Mouse (Mus musculus) C2C12 (cell line): Measurements from ENCODE around the gene Gm20388. TPM values are rescaled to one million over a fixed set of nuclear protein-coding genes. Genes with fewer than 3 reads are reported as not detected.
A peak's percentile ranks its signal among the peaks of the same experiment; 100 is the strongest.

Experiments used
- H3K27me3 ChIP-seq: one replicate; pipeline ENCODE4 v1.6.1; 2011; ENCODE audit not compliant: control insufficient read depth, insufficient read depth, insufficient read length
- H3K36me3 ChIP-seq: one replicate; pipeline ENCODE4 v1.6.1; 2011; ENCODE audit not compliant: control insufficient read depth, insufficient read depth
- H3K4me3 ChIP-seq: one replicate; pipeline ENCODE4 v1.5.1; 2011; ENCODE audit warnings: mild to moderate bottlenecking, control low read depth; ENCODE audit not compliant: poor library complexity, insufficient read depth, severe bottlenecking
- H3K79me2 ChIP-seq: one replicate; pipeline ENCODE4 v1.6.1; 2011; ENCODE audit not compliant: control insufficient read depth, insufficient read depth
- H3K79me3 ChIP-seq: one replicate; pipeline ENCODE4 v1.6.1; 2011; ENCODE audit warnings: low read depth, control low read depth
- H3ac ChIP-seq: one replicate; pipeline ENCODE3; 2011; ENCODE audit warnings: low read depth; ENCODE audit not compliant: control insufficient read depth, insufficient read length
- CEBPB ChIP-seq: IDR thresholded peaks from one replicate; pipeline ENCODE4 v1.6.1; 2011; ENCODE audit warnings: low read depth, mild to moderate bottlenecking, control low read depth, moderate library complexity
- CTCF ChIP-seq: IDR thresholded peaks from one replicate; pipeline ENCODE4 v1.5.1; 2011; ENCODE audit not compliant: control insufficient read depth, insufficient read depth, insufficient read length
- FOSL1 ChIP-seq: IDR thresholded peaks from one replicate; pipeline ENCODE4 v1.8.0; 2011; ENCODE audit warnings: mild to moderate bottlenecking, low read length; ENCODE audit not compliant: poor library complexity, insufficient read depth, severe bottlenecking
- MAX ChIP-seq: IDR thresholded peaks from one replicate; pipeline ENCODE4 v1.6.1; 2011; ENCODE audit warnings: mild to moderate bottlenecking, control low read depth
- MYOD1 ChIP-seq: IDR thresholded peaks from one replicate; pipeline ENCODE4 v1.6.1; 2011; ENCODE audit warnings: low read depth; ENCODE audit not compliant: control insufficient read depth, insufficient read length
- MYOG ChIP-seq: IDR thresholded peaks from one replicate; pipeline ENCODE4 v1.6.1; 2011; ENCODE audit not compliant: control insufficient read depth, insufficient read length; ENCODE audit errors: extremely low read depth
- USF1 ChIP-seq: IDR thresholded peaks from one replicate; pipeline ENCODE4 v1.6.1; 2011; ENCODE audit warnings: low read depth, mild to moderate bottlenecking, control low read depth, moderate library complexity
- polyA plus RNA-seq: library from polyadenylated mRNA; unstranded; fragments of >200 nt; fragmentation: generic; extraction: Trizol; gene quantifications from one replicate; pipeline ENCODE4 v1.2.1, GENCODE M21; 2012; ENCODE audit warnings: missing spikeins

The Gm20388 gene
- polyA plus RNA-seq, 1 experiment = 15.0 TPM

GRCm38 (mm10) chr8:120114315-120114841 is 203.7 kb downstream of the Gm20388 start:
- peak overlapping the region; percentile 29 for H3K4me3 ChIP-seq
- no peak for TF ChIP-seq MYOG
- peak; percentile 82 for TF ChIP-seq MYOD1
- no peak for TF ChIP-seq FOSL1
- no peak for TF ChIP-seq USF1
- no peak for TF ChIP-seq MAX
- no peak for TF ChIP-seq CEBPB
- no peak for TF ChIP-seq CTCF
- peak overlapping the region; percentile 88 for H3ac ChIP-seq
- no peaks in the 10 kb centered on the region for H3K27me3 ChIP-seq
- no peaks in the 10 kb centered on the region for H3K79me3 ChIP-seq
- no peaks in the 10 kb centered on the region for H3K79me2 ChIP-seq
- H3K36me3 ChIP-seq = no peaks in the 10 kb centered on the region

- Histone ChIP-seq H3K27me3 (no peaks in the 10 kb centered on the region), H3ac (no peak overlapping the region), H3K79me3 (no peaks in the 10 kb centered on the region), H3K4me3 (no peak overlapping the region), H3K79me2 (no peaks in the 10 kb centered on the region), H3K36me3 (no peaks in the 10 kb centered on the region)
- no peak for TF ChIP-seq FOSL1
- no peak for TF ChIP-seq CTCF
- TF ChIP-seq CEBPB = no peak
- TF ChIP-seq USF1 = no peak
- TF ChIP-seq MYOD1 = no peak
- no peak for TF ChIP-seq MAX
- TF ChIP-seq MYOG = no peak
These were observed 206.0 kb downstream of the Gm20388 start for GRCm38 (mm10) chr8:120116600-120116999.

- H3K36me3 ChIP-seq = no peaks in the 10 kb centered on the region
- no peaks in the 10 kb centered on the region for H3K27me3 ChIP-seq
- TF ChIP-seq MYOG (no peak), FOSL1 (no peak), CTCF (no peak), MAX (no peak), CEBPB (no peak), MYOD1 (no peak), USF1 (no peak)
- H3K79me3 ChIP-seq = no peaks in the 10 kb centered on the region
- H3K4me3 ChIP-seq = no peak overlapping the region
- no peaks in the 10 kb centered on the region for H3K79me2 ChIP-seq
- H3ac ChIP-seq = no peak overlapping the region
These were observed 207.5 kb downstream of the Gm20388 start for GRCm38 (mm10) chr8:120118162-120118561.

- Histone ChIP-seq H3K79me2 (no peaks in the 10 kb centered on the region), H3K36me3 (no peaks in the 10 kb centered on the region), H3K79me3 (no peaks in the 10 kb centered on the region), H3K4me3 (no peak overlapping the region), H3ac (no peak overlapping the region), H3K27me3 (no peaks in the 10 kb centered on the region)
- TF ChIP-seq CTCF = no peak
These were observed 208.2 kb downstream of the Gm20388 start for GRCm38 (mm10) chr8:120118847-120119246.

- no peak for TF ChIP-seq MAX
- TF ChIP-seq CEBPB = no peak
- TF ChIP-seq USF1 = no peak
- TF ChIP-seq FOSL1 = no peak
- no peak for TF ChIP-seq MYOG
- no peak for TF ChIP-seq MYOD1
- no peak for TF ChIP-seq CTCF
- Histone ChIP-seq H3K4me3 (no peak overlapping the region), H3K36me3 (no peaks in the 10 kb centered on the region), H3K27me3 (no peaks in the 10 kb centered on the region), H3ac (no peak overlapping the region), H3K79me3 (no peaks in the 10 kb centered on the region), H3K79me2 (no peaks in the 10 kb centered on the region)
These were observed 208.8 kb downstream of the Gm20388 start for GRCm38 (mm10) chr8:120119429-120119828.

- no peak overlapping the region for H3ac ChIP-seq
- H3K79me3 ChIP-seq = no peaks in the 10 kb centered on the region
- H3K27me3 ChIP-seq = no peaks in the 10 kb centered on the region
- H3K36me3 ChIP-seq = no peaks in the 10 kb centered on the region
- H3K4me3 ChIP-seq = no peak overlapping the region
- TF ChIP-seq CEBPB = no peak
- TF ChIP-seq USF1 = no peak
- TF ChIP-seq CTCF = no peak
- no peak for TF ChIP-seq MYOG
- no peaks in the 10 kb centered on the region for H3K79me2 ChIP-seq
These were observed 209.3 kb downstream of the Gm20388 start for GRCm38 (mm10) chr8:120119931-120120330.
